Mouse (Mus musculus) midbrain, embryonic 16.5 days (tissue): ENCODE data around the gene Ptprg. TPM values are rescaled to one million over a fixed set of nuclear protein-coding genes. Genes with fewer than 3 reads are reported as not detected.
"Not testable (repeated sequence)": the region's sequence is repeated elsewhere in the genome, so short reads cannot be mapped to it uniquely, and the experiment has no call there.

Source experiments
- ATAC-seq: fragments of 200-750 bp; cut with Nextera tagmentation; 2 replicates; pipeline ENCODE4 v1.8.0; 2017; ENCODE audit warnings: moderate TSS enrichment
- H3K27ac ChIP-seq: fragments of 300-500 bp; sonication (generic); 2 replicates; pipeline ENCODE4 v1.5.1; 2014; ENCODE audit warnings: mild to moderate bottlenecking, low read length, mixed read lengths
- H3K27me3 ChIP-seq: fragments of 300-500 bp; sonication (generic); 2 replicates; pipeline ENCODE4 v1.6.1; 2014; ENCODE audit warnings: low read depth, low read length, mixed read lengths; ENCODE audit not compliant: control insufficient read depth, insufficient read depth
- H3K36me3 ChIP-seq: fragments of 300-500 bp; sonication (generic); 2 replicates; pipeline ENCODE4 v1.6.1; 2014; ENCODE audit warnings: mild to moderate bottlenecking, low read length, moderate library complexity, mixed read lengths; ENCODE audit not compliant: control insufficient read depth, insufficient read depth
- H3K4me1 ChIP-seq: fragments of 300-500 bp; sonication (generic); 2 replicates; pipeline ENCODE4 v1.6.1; 2014; ENCODE audit warnings: mild to moderate bottlenecking, low read length, mixed read lengths; ENCODE audit not compliant: control insufficient read depth, insufficient read depth
- H3K4me2 ChIP-seq: fragments of 300-500 bp; sonication (generic); 2 replicates; pipeline ENCODE4 v1.6.1; 2014; ENCODE audit warnings: mild to moderate bottlenecking, low read length, mixed read lengths
- H3K4me3 ChIP-seq: fragments of 300-500 bp; sonication (generic); 2 replicates; pipeline ENCODE4 v1.5.1; 2014; ENCODE audit warnings: low read depth, mild to moderate bottlenecking, low read length, moderate library complexity, mixed read lengths
- H3K9ac ChIP-seq: fragments of 300-500 bp; sonication (generic); 2 replicates; pipeline ENCODE4 v1.6.1; 2014; ENCODE audit warnings: low read depth, low read length, mixed read lengths
- H3K9me3 ChIP-seq: fragments of 300-500 bp; sonication (generic); replicated peaks from 2 replicates; pipeline ENCODE4 v1.6.1; 2014; ENCODE audit warnings: mild to moderate bottlenecking, low read length, mixed read lengths; ENCODE audit not compliant: control insufficient read depth, poor library complexity, severe bottlenecking
- WGBS: fragments of 180-500 bp; shearing (Covaris S2); extraction: QIAGEN DNeasy Blood & Tissue Kit; methylation state at CpG from one replicate; pipeline ENCODE4 v1.1.7; 2014; 5-methylcytosine and 5-hydroxymethylcytosine counted together
- polyA plus RNA-seq: library from polyadenylated mRNA; unstranded; fragments of >200 nt; fragmentation: Nextera tagmentation; extraction: Ambion mirVana; gene quantifications from 2 replicates; pipeline ENCODE4 v1.2.1, GENCODE M21; 2015

Ptprg gene
- polyA plus RNA-seq, 1 experiment from 2014 or later, result 37.6 TPM

- Histone ChIP-seq H3K9ac (no peak overlapping the region), H3K36me3 (no peaks in the 10 kb centered on the region), H3K27me3 (no peaks in the 10 kb centered on the region), H3K9me3 (no peaks in the 10 kb centered on the region), H3K4me1 (no peaks in the 10 kb centered on the region), H3K27ac (no peak overlapping the region), H3K4me2 (no peak overlapping the region), H3K4me3 (no peak overlapping the region)
- whole genome bisulfite sequencing, result 71% methylated on average over 5 of the region's 5 CpGs
- no peak for ATAC-seq
Measured at GRCm38 (mm10) chr14:12056912-12057524, 503.7 kb downstream of the Ptprg start.

DNA sequence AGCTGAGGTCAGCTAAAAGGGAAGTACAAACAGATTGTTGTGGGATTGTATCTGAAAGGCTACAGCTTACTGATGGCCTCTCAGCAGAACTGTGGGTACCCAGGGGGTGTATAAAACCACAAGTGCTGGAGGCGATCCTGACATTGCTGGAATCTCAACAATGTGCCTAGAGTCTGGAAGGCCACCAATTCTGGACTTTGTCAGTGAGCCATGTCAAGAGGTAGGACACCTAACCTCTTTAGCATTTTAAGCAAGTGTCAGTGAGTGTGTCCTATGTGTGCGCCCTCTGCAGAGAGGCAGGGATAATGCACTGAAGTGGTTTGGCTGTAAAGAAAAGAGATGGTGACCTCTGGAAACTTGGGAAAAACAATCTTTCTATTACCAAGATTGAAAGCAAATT is 504.5 kb downstream of the Ptprg start:
- Histone ChIP-seq H3K4me1 (no peaks in the 10 kb centered on the region), H3K27ac (no peak overlapping the region), H3K9me3 (no peaks in the 10 kb centered on the region), H3K36me3 (no peaks in the 10 kb centered on the region), H3K27me3 (no peaks in the 10 kb centered on the region), H3K4me2 (no peak overlapping the region), H3K4me3 (no peak overlapping the region), H3K9ac (no peak overlapping the region)
- ATAC-seq, result no peak
- WGBS, result 69% methylated on average over 2 of the region's 2 CpGs

DNA sequence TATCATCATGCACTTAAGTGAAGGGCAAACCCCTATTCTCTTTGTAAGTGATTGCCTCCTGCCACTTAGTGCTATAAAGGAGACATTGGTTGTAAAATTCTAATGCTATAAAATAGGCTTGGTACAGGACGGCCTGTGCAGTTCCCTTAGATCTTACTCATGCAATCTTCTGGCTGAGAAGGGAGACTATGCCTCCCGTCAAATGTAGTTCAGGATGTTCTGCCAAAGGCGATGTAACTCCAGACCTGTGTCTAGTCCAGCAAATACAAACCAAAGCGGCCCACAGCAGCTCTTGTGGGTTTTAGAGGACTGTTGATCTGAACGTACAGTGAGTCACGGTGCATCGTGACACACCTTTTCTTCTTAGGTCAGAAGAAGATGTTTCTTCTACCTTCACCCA is 505.8 kb downstream of the Ptprg start:
- Histone ChIP-seq H3K36me3 (no peaks in the 10 kb centered on the region), H3K4me2 (no peak overlapping the region), H3K4me1 (no peaks in the 10 kb centered on the region), H3K4me3 (no peak overlapping the region), H3K9ac (no peak overlapping the region), H3K27ac (no peak overlapping the region), H3K9me3 (no peaks in the 10 kb centered on the region), H3K27me3 (no peaks in the 10 kb centered on the region)
- no peak for ATAC-seq
- WGBS, result 96% methylated on average over 7 of the region's 7 CpGs

- H3K4me2 ChIP-seq, ATAC-seq, H3K9me3 ChIP-seq, H3K27ac ChIP-seq, H3K4me1 ChIP-seq, H3K4me3 ChIP-seq, H3K27me3 ChIP-seq, H3K36me3 ChIP-seq, H3K9ac ChIP-seq: not testable (repeated sequence)
- 92% methylated on average over 1 of the region's 2 CpGs for WGBS
Measured at GRCm38 (mm10) chr14:12061313-12061712, 508.0 kb downstream of the Ptprg start.

GRCm38 (mm10) chr14:12062628-12063360 is 509.5 kb downstream of the Ptprg start:
- Histone ChIP-seq H3K36me3 (no peaks in the 10 kb centered on the region), H3K9me3 (no peaks in the 10 kb centered on the region), H3K9ac (no peak overlapping the region), H3K27ac (no peak overlapping the region), H3K4me3 (no peak overlapping the region), H3K4me2 (no peak overlapping the region), H3K4me1 (no peaks in the 10 kb centered on the region), H3K27me3 (no peaks in the 10 kb centered on the region)
- WGBS, result 90% methylated on average over 7 of the region's 7 CpGs
- no peak for ATAC-seq

DNA sequence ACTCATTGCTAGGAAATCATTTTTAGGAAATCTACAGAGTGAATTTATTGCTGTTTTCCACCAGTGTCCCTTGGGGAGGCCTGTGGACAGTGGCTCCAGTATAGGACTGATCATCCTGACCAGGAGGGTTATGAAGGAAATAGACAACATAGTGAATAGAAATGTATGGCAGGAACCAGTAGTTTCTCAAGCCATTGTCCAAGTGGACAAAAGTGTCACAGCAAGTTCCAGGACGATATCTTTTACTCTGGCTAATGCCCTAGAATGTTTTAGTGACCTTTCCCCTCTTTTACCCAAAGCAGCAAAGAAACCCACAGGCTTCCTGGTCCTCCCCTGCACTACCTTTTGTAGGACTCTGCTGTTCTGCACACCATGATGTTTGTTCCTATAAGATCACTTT is 511.7 kb downstream of the Ptprg start:
- Histone ChIP-seq H3K36me3 (no peaks in the 10 kb centered on the region), H3K4me2 (no peak overlapping the region), H3K4me3 (no peak overlapping the region), H3K27me3 (no peaks in the 10 kb centered on the region), H3K9ac (no peak overlapping the region), H3K9me3 (no peaks in the 10 kb centered on the region), H3K27ac (no peak overlapping the region), H3K4me1 (no peaks in the 10 kb centered on the region)
- 68% methylated on average over 1 of the region's 1 CpGs for WGBS
- ATAC-seq, result no peak

- no peaks in the 10 kb centered on the region for H3K9me3 ChIP-seq
- no peak overlapping the region for H3K27ac ChIP-seq
- 76% methylated on average over 2 of the region's 2 CpGs for WGBS
- no peak overlapping the region for H3K4me2 ChIP-seq
- no peak overlapping the region for H3K4me3 ChIP-seq
- ATAC-seq, result no peak
- no peaks in the 10 kb centered on the region for H3K36me3 ChIP-seq
- H3K9ac ChIP-seq, result no peak overlapping the region
- H3K4me1 ChIP-seq, result no peaks in the 10 kb centered on the region
- H3K27me3 ChIP-seq, result no peaks in the 10 kb centered on the region
Measured at GRCm38 (mm10) chr14:12065736-12066135, 512.4 kb downstream of the Ptprg start.

DNA sequence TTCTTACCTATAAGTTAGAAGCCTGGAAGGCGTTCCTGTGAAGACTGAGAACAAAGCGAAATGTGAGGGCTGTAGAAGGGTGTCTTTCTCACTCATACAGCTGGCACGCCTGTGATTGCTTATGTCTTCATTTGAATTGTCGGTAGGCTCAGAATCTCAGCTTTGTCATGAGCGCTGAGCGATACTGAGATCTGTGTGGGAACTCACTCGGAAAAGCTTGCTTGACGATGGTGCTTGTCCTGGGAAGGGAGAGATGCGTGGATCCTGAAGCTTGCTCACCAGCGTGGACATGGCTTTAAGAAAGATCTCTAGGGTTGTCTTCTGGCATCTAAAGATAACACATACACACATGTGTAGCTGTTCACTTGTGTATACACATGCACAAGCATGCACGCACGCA is 516.4 kb downstream of the Ptprg start:
- no peak for ATAC-seq

GRCm38 (mm10) chr14:12070361-12070760 is 517.0 kb downstream of the Ptprg start:
- no peak overlapping the region for H3K4me2 ChIP-seq
- WGBS, result 52% methylated on average over 1 of the region's 1 CpGs
- no peaks in the 10 kb centered on the region for H3K27me3 ChIP-seq
- H3K4me3 ChIP-seq, result no peak overlapping the region
- no peak for ATAC-seq
- no peaks in the 10 kb centered on the region for H3K4me1 ChIP-seq
- no peaks in the 10 kb centered on the region for H3K36me3 ChIP-seq
- no peak overlapping the region for H3K9ac ChIP-seq
- no peak overlapping the region for H3K27ac ChIP-seq
- H3K9me3 ChIP-seq, result no peaks in the 10 kb centered on the region

More for the DNA sequence above, 516.4 kb downstream of the Ptprg start:
- no peak overlapping the region for H3K4me3 ChIP-seq
- 78% methylated on average over 12 of the region's 12 CpGs for WGBS
- H3K27ac ChIP-seq, result no peak overlapping the region
- H3K4me2 ChIP-seq, result no peak overlapping the region
- no peaks in the 10 kb centered on the region for H3K36me3 ChIP-seq
- H3K4me1 ChIP-seq, result no peaks in the 10 kb centered on the region
- H3K9ac ChIP-seq, result no peak overlapping the region
- H3K27me3 ChIP-seq, result no peaks in the 10 kb centered on the region
- H3K9me3 ChIP-seq, result no peaks in the 10 kb centered on the region
